Mouse (Mus musculus) c-Kit-positive CD71-positive TER-119-negative erythroid progenitor cells, embryonic 14.5 days (primary cell): Measurements from ENCODE around the gene Kcnh3.

ENCODE experiments used
- DNase-seq: peaks from one replicate; pipeline ENCODE4 v3.0.0-alpha.2; 2013; ENCODE audit warnings: low read depth

Gene Kcnh3

DNA sequence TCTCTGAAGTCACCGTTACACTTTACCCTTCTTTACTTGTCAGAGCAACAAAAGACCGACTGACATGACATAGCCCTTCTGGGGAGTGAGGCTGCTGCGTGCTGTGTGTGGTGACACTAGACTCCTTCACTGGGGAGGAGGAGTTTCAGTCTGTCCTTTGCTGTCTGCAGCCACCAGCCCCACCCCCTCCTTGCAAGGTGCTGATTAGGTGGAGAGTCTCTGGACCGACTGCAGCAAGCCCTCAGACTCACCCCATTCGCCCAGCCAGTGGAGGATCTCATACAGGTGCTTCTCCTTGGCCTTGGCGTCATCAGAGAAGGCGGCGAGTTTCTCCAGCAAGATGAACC, 60.5 kb downstream of the Kcnh3 start:
- DNase-seq, result peak; percentile 44

GRCm38 (mm10) chr15:99290586-99290985, 65.9 kb downstream of the Kcnh3 start:
- DNase-seq, result no peak
